Mouse (Mus musculus): Measurements from ENCODE around the gene Anks1. TPM values are rescaled to one million over a fixed set of nuclear protein-coding genes. Genes with fewer than 3 reads are reported as not detected.
"Not testable (repeated sequence)": the region's sequence is repeated elsewhere in the genome, so short reads cannot be mapped to it uniquely, and the experiment has no call there.

The Anks1 gene
- total RNA-seq, 2 experiments from 2014 or later = 8.8 to 23.4 TPM

DNA sequence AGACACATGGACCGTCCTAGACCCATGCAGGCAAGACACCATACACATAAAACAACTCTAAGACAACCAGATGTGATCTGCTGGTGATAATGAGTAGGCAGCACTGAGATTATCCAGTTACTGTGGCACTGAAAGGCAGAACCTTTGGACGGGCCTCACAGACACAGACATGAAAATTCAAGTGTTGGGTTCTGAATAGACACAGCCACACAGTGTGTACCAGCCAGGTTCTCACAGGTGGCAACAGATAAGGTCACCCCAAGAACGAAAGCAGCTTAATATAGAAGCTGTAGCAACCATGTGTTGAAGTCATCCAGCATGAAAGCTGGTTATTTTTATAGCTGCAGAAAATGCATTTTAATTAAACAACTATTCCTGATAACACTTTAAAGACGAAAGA lies 64.2 kb downstream of the Anks1 start:
- DNase-seq = no peak
- H3K4me3 ChIP-seq = no peak overlapping the region
- peak overlapping the region; percentile 82 for H3K27ac ChIP-seq
- no peak for TF ChIP-seq CTCF (IDR thresholded peaks at IDR 0.05)
- intact Hi-C loops (cut with DNase I) = loop anchor here (5.0 kb wide), 2 partner anchors 66 to 116 kb away; partner anchors contain the start of genes Anks1, Taf11 and Uhrf1bp1

GRCm38 (mm10) chr17:27976266-27976665 lies 67.2 kb downstream of the Anks1 start:
- no peak for DNase-seq
- 0 out of 2 replicates have a peak overlapping the region, but pooled peaks have one; percentile 6 for H3K27ac ChIP-seq
- intact Hi-C loops (cut with DNase I) = no loop called here
- no peak for TF ChIP-seq CTCF (IDR thresholded peaks at IDR 0.05)
- H3K4me3 ChIP-seq = no peak overlapping the region

GRCm38 (mm10) chr17:27977008-27977636 lies 68.0 kb downstream of the Anks1 start:
- intact Hi-C loops (cut with DNase I) = no loop called here
- no peak for DNase-seq
- TF ChIP-seq CTCF (IDR thresholded peaks at IDR 0.05) = no peak
- peak overlapping the region; percentile 44 for H3K27ac ChIP-seq
- H3K4me3 ChIP-seq = no peak overlapping the region

GRCm38 (mm10) chr17:27980391-27980955 lies 71.4 kb downstream of the Anks1 start:
- no peak overlapping the region for H3K4me3 ChIP-seq
- intact Hi-C loops (cut with DNase I) = loop anchor here (5.0 to 10.0 kb wide), 2 partner anchors 68 to 184 kb away; no protein-coding TSS in a partner anchor

GRCm38 (mm10) chr17:27981451-27982069 lies 72.5 kb downstream of the Anks1 start:
- intact Hi-C loops (cut with DNase I) = loop anchor here (5.0 to 10.0 kb wide), 2 partner anchors 69 to 183 kb away; no protein-coding TSS in a partner anchor
- Histone ChIP-seq H3K4me3 (no peak overlapping the region), H3K27ac (no peak overlapping the region; the same call in 1 of the 2 replicates)
- TF ChIP-seq CTCF (IDR thresholded peaks at IDR 0.05) = no peak
- DNase-seq = no peak

More at GRCm38 (mm10) chr17:27980391-27980955, 71.4 kb downstream of the Anks1 start:
- TF ChIP-seq CTCF (IDR thresholded peaks at IDR 0.05) = no peak
- no peak for DNase-seq
- H3K27ac ChIP-seq = no peak overlapping the region

GRCm38 (mm10) chr17:27982070-27982457 lies 73.0 kb downstream of the Anks1 start:
- DNase-seq, H3K27ac ChIP-seq, H3K4me3 ChIP-seq: not testable (repeated sequence)
- intact Hi-C loops (cut with DNase I) = loop anchor here (5.0 to 10.0 kb wide), 2 partner anchors 70 to 183 kb away; no protein-coding TSS in a partner anchor

DNA sequence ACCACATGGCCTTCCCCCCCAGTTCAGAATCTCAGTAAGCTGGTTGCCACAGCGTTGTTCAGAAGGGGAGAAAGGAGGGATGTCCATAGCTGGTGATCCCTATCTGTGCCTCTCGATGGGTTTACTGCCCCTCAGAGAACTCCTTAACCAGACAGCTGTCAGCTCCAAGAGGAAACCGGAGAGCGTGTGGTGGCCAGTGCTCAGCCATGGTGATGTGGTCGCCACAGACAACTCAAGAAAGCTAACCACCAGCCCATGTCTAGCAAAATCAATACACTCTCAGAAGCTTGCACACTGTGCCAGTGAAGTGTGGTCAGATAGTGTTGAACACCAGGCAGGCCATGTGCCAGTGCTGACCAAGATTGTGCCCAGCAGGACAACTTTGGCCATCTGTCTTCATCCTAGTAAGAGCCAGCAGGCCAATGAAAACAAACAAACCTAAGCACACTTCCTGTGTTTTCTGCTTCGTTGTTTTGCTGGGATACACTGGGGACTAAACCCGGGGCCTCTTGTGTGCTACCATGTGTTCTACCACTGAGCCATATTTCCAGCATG lies 73.7 kb downstream of the Anks1 start:
- intact Hi-C loops (cut with DNase I) = loop anchor here (5.0 to 10.0 kb wide), 2 partner anchors 70 to 182 kb away; no protein-coding TSS in a partner anchor
- Histone ChIP-seq H3K27ac (no peak overlapping the region), H3K4me3 (no peak overlapping the region)
- no peak for TF ChIP-seq CTCF (IDR thresholded peaks at IDR 0.05)
- DNase-seq = no peak

- Histone ChIP-seq H3K4me3 (no peak overlapping the region), H3K27ac (no peak overlapping the region)
- no peak for DNase-seq
- TF ChIP-seq CTCF (IDR thresholded peaks at IDR 0.05) = peak; percentile 43
- intact Hi-C loops (cut with DNase I) = loop anchor here (5.0 to 10.0 kb wide), 2 partner anchors 72 to 180 kb away; no protein-coding TSS in a partner anchor
Observed at GRCm38 (mm10) chr17:27984421-27984820, 75.3 kb downstream of the Anks1 start.

DNA sequence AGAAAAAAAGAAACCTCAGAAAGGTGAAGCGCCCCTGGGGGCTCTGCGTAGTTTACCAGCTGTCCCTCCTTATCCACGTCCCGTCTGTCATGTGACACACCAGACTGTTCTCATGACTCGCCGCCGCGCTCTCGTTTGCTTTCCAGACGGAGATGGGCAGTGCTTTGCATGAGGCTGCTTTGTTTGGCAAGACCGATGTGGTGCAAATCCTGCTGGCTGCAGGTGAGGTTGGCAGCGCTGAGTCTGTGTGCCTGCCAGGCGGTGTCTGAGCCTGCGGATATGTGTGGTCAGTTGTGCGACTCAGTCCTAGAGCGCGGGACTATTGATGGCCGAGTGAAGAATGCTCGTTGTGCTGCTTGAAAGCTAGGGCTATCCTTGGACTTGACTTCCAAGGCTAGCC lies 77.0 kb downstream of the Anks1 start:
- no peak overlapping the region for H3K4me3 ChIP-seq
- H3K27ac ChIP-seq = no peak overlapping the region
- TF ChIP-seq CTCF (IDR thresholded peaks at IDR 0.05) = no peak
- DNase-seq = no peak
- intact Hi-C loops (cut with DNase I) = loop anchor here (10.0 kb wide), 1 partner anchor 179 kb away; no protein-coding TSS in a partner anchor

- intact Hi-C loops (cut with DNase I) = loop anchor here (2.0 to 10.0 kb wide), 2 partner anchors 71 to 175 kb away; no protein-coding TSS in a partner anchor
- Histone ChIP-seq H3K4me3 (no peak overlapping the region), H3K27ac (no peak overlapping the region)
- peak; percentile 90 for DNase-seq
- no peak; the same call in none of the 2 replicates for TF ChIP-seq CTCF (IDR thresholded peaks at IDR 0.05)
Observed at GRCm38 (mm10) chr17:27989807-27990542, 80.9 kb downstream of the Anks1 start.

GRCm38 (mm10) chr17:27994001-27994944 lies 85.2 kb downstream of the Anks1 start:
- Histone ChIP-seq H3K4me3 (no peak overlapping the region), H3K27ac (no peak overlapping the region)
- TF ChIP-seq CTCF (IDR thresholded peaks at IDR 0.05) = no peak
- intact Hi-C loops (cut with DNase I) = no loop called here
- no peak for DNase-seq

Data from gastrocnemius, adult 2 months (tissue).